Mouse (Mus musculus) bone marrow, adult 2 months (tissue): ENCODE data around the gene Nudt2. TPM values are rescaled to one million over a fixed set of nuclear protein-coding genes. Genes with fewer than 3 reads are reported as not detected.

Experiments
- H3K27ac ChIP-seq: fragments of 200-500 bp; 2 replicates; pipeline ENCODE4 v1.5.1; 2012; ENCODE audit warnings: low read depth, mild to moderate bottlenecking, control low read depth, inconsistent platforms, low read length; ENCODE audit not compliant: control insufficient read depth, poor library complexity, insufficient read depth
- H3K4me1 ChIP-seq: fragments of 200-500 bp; 2 replicates; pipeline ENCODE4 v1.6.1; 2011; ENCODE audit warnings: low read length; ENCODE audit not compliant: control insufficient read depth, insufficient read depth
- H3K4me3 ChIP-seq: fragments of 200-500 bp; replicated peaks from 2 replicates; pipeline ENCODE3; 2011; ENCODE audit warnings: mild to moderate bottlenecking, low read depth, low read length, control low read depth; ENCODE audit not compliant: control insufficient read depth
- CTCF ChIP-seq: fragments of 200-500 bp; IDR thresholded peaks from 2 replicates; pipeline ENCODE4 v1.5.1; 2011; ENCODE audit warnings: low read length, control low read depth; ENCODE audit not compliant: control insufficient read depth, insufficient read depth
- POLR2A ChIP-seq: fragments of 200-500 bp; IDR thresholded peaks from 2 replicates; pipeline ENCODE4 v1.6.1; 2011; ENCODE audit warnings: low read depth, mild to moderate bottlenecking, control low read depth, low read length, borderline replicate concordance; ENCODE audit not compliant: control insufficient read depth
- WGBS: fragments of 180-500 bp; shearing (Covaris S2); methylation state at CpG from one replicate; pipeline ENCODE4 v1.1.7; 2018; 5-methylcytosine and 5-hydroxymethylcytosine counted together
- polyA plus RNA-seq: library from polyadenylated mRNA; stranded (reverse); fragments of >200 nt; gene quantifications from 2 replicates; pipeline ENCODE4 v1.2.4, GENCODE M21; 2011; ENCODE audit warnings: low replicate concordance; ENCODE audit not compliant: missing spikeins, insufficient read depth, insufficient read length

Gene Nudt2
- polyA plus RNA-seq, 1 experiment, result 3.0 TPM

GRCm38 (mm10) chr4:41497579-41497978 is 32.6 kb downstream of the Nudt2 start:
- Histone ChIP-seq H3K4me3 (no peak overlapping the region), H3K27ac (no peak overlapping the region), H3K4me1 (no peaks in the 10 kb centered on the region; the same call in 1 of the 2 replicates)
- 4% methylated on average over 34 of the region's 34 CpGs for WGBS
- TF ChIP-seq POLR2A (no peak), CTCF (no peak)

DNA sequence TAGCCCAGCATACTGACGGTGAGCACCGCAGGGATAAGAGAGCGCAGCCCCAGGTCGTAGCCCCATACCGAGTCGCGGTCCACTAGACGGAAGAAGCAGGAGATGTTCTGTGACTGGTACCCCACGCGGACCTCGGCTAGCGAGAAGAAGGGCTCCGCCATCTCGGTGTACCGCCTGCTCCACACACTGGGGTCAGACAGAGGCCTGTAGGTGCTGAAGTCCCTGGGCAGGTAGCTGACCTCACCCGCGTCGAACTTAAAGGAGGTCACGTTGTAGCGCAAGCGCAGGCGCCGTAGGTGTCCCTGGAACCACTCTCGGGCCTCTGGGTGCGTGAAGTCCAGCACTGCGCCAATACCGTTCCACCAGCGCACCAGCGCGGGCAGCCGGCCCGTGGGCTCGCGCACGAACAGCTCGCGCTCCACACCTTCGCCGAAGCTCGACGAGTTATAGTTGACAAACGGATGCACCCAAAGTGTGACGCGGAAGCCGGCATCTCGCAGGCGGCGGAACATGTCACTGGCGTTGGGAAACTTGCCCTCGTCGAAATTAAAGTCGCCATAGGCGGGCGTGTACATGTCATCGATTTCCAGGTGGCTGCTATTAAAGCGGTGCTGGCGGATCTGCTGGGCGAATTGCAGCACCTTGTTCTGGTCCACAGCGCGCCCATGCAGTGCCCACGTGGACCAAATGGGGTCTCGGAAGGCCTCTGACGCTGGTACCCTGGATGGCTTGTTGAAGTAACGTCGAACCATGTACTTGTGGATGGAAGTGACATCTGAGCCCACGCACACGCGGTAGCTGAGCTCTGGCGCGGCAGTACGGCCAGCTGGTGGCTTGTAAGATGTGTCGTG is 33.3 kb downstream of the Nudt2 start:
- Histone ChIP-seq H3K4me3 (no peak overlapping the region), H3K27ac (no peak overlapping the region), H3K4me1 (no peaks in the 10 kb centered on the region; the same call in 1 of the 2 replicates)
- TF ChIP-seq CTCF, result no peak
- no peak for TF ChIP-seq POLR2A
- WGBS, result 9% methylated on average over 72 of the region's 72 CpGs

- TF ChIP-seq CTCF, result no peak
- no peak for TF ChIP-seq POLR2A
- 4% methylated on average over 43 of the region's 43 CpGs for WGBS
- Histone ChIP-seq H3K27ac (no peak overlapping the region), H3K4me1 (no peaks in the 10 kb centered on the region; the same call in 1 of the 2 replicates), H3K4me3 (no peak overlapping the region)
Observed at GRCm38 (mm10) chr4:41498921-41499391, 34.0 kb downstream of the Nudt2 start.

DNA sequence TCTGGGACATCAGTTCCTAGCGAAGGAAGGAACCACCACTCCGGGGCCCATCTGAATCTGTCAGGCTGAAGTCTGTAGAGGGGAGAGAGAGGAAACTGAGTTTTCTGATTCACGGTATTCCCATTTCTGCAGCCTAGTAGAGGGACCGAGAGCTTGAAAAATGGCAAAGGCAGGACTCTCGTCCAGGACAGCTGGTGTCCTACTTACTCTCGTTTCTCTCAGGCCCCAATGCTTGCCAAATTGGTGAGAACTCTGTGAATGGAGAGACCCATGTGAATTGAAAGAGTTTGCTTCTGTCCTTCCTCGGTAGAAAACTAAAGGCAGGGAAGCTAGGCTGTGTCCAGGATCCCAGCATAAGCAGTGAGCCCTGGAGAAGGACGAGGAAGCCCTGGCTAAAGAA is 34.7 kb downstream of the Nudt2 start:
- H3K27ac ChIP-seq, result no peak overlapping the region
- 63% methylated on average over 8 of the region's 8 CpGs for WGBS
- TF ChIP-seq POLR2A (no peak), CTCF (no peak)
- no peaks in the 10 kb centered on the region; the same call in 1 of the 2 replicates for H3K4me1 ChIP-seq
- no peak overlapping the region for H3K4me3 ChIP-seq

DNA sequence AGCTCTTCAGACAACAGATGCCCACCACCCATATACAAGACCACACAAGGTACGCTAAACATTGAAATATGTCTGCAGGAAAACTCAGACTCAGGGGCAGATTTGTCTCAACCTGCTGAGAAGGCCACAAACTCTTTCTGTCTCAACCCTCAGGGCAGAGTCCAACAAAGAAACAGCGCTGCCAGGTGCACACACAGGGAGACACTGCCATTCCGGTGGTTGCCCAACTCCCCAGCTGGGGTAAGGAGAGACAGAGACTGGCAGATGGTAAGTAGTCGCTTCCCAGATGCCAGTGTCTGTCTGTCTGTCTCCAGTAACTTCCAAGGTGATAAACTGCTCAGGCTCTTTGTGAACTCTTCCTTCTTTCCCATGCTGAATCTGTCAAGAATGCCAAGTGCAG is 35.8 kb downstream of the Nudt2 start:
- WGBS, result 72% methylated on average over 4 of the region's 4 CpGs
- TF ChIP-seq CTCF (no peak), POLR2A (no peak)
- H3K4me1 ChIP-seq, result no peaks in the 10 kb centered on the region; the same call in 1 of the 2 replicates
- no peak overlapping the region for H3K4me3 ChIP-seq
- no peak overlapping the region for H3K27ac ChIP-seq

GRCm38 (mm10) chr4:41502171-41502940 is 37.4 kb downstream of the Nudt2 start:
- peaks cover 2% of the 10 kb centered on the region for H3K4me1 ChIP-seq
- H3K4me3 ChIP-seq, result no peak overlapping the region
- no peak overlapping the region for H3K27ac ChIP-seq
- TF ChIP-seq CTCF, result no peak
- TF ChIP-seq POLR2A, result no peak
- 22% methylated on average over 20 of the region's 20 CpGs for WGBS

- Histone ChIP-seq H3K4me1 (peaks cover 2% of the 10 kb centered on the region), H3K27ac (no peak within 1 kb of the TSS), H3K4me3 (no peak within 1 kb of the TSS)
- 3% methylated on average over 18 of the region's 18 CpGs for WGBS
- TF ChIP-seq CTCF (no peak), POLR2A (no peak)
Observed at GRCm38 (mm10) chr4:41502986-41503412, 38.0 kb downstream of the Nudt2 start, which contains the start of gene AI464131. Gene AI464131 (minus strand): TSS chr4:41503076.

DNA sequence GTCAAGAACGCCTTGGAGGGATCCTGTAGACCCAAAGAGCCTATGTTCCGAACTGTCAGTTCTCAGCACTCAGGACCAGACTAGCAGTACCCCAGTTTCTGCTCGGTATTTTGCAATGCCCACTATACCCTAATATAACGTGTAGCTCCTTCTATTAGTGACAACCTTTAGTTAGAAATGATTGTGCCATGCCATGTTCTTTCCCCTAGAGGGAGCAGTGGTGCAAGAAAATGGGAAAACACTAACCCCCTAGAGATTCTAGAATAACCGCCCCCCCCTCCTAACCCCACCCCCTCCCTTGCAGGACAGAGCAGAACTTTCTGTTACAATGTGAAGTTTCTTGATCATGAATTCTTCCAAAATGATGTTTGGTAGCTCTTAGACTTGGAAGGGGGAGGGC is 39.4 kb downstream of the Nudt2 start:
- Histone ChIP-seq H3K4me1 (peaks cover 2% of the 10 kb centered on the region; the same call in 1 of the 2 replicates), H3K27ac (no peak overlapping the region), H3K4me3 (no peak overlapping the region)
- TF ChIP-seq POLR2A (no peak), CTCF (no peak)
- WGBS, result 73% methylated on average over 5 of the region's 5 CpGs
